Mouse (Mus musculus) lung, postnatal 0 days (tissue): ENCODE measurements around the gene Ccdc124. TPM values are rescaled to one million over a fixed set of nuclear protein-coding genes. Genes with fewer than 3 reads are reported as not detected.
A peak's percentile ranks its signal among the peaks of the same experiment; 100 is the strongest.

Experiments used
- ATAC-seq: fragments of 200-750 bp; cut with Nextera tagmentation; 2 replicates; pipeline ENCODE4 v1.8.0; 2017; ENCODE audit warnings: moderate library complexity
- DNase-seq: peaks from one replicate; pipeline ENCODE4 v3.0.0-alpha.2; 2016; ENCODE audit warnings: low spot score
- H3K27ac ChIP-seq: fragments of 300-500 bp; sonication (generic); 2 replicates; pipeline ENCODE4 v1.5.1; 2014; ENCODE audit warnings: antibody characterized with exemption, mild to moderate bottlenecking, low read length, mixed read lengths
- H3K27me3 ChIP-seq: fragments of 300-500 bp; sonication (generic); replicated peaks from 2 replicates; pipeline ENCODE4 v1.6.1; 2014; ENCODE audit warnings: low read length, mixed read lengths; ENCODE audit not compliant: insufficient read depth
- H3K36me3 ChIP-seq: fragments of 300-500 bp; sonication (generic); 2 replicates; pipeline ENCODE4 v1.6.1; 2014; ENCODE audit warnings: low read length, mixed read lengths; ENCODE audit not compliant: insufficient read depth
- H3K4me1 ChIP-seq: fragments of 300-500 bp; sonication (generic); 2 replicates; pipeline ENCODE4 v1.6.1; 2014; ENCODE audit warnings: antibody characterized with exemption, low read depth, low read length, mixed read lengths; ENCODE audit not compliant: insufficient read depth
- H3K4me2 ChIP-seq: fragments of 300-500 bp; sonication (generic); replicated peaks from 2 replicates; pipeline ENCODE4 v1.6.1; 2014; ENCODE audit warnings: low read depth, mild to moderate bottlenecking, low read length, moderate library complexity, mixed read lengths
- H3K4me3 ChIP-seq: fragments of 300-500 bp; sonication (generic); 2 replicates; pipeline ENCODE4 v1.5.1; 2014; ENCODE audit warnings: low read depth, low read length
- H3K9ac ChIP-seq: fragments of 300-500 bp; sonication (generic); replicated peaks from 2 replicates; pipeline ENCODE4 v1.6.1; 2014; ENCODE audit warnings: low read depth, mild to moderate bottlenecking
- H3K9me3 ChIP-seq: fragments of 300-500 bp; sonication (generic); 2 replicates; pipeline ENCODE4 v1.6.1; 2016; ENCODE audit warnings: low read length, mixed read lengths
- CTCF ChIP-seq: IDR thresholded peaks from 2 replicates; pipeline ENCODE4 v1.5.1; 2016; ENCODE audit warnings: antibody characterized with exemption, mild to moderate bottlenecking
- EP300 ChIP-seq: IDR thresholded peaks from 2 replicates; pipeline ENCODE4 v1.6.1; 2016; ENCODE audit warnings: antibody characterized with exemption, mild to moderate bottlenecking, control low read depth
- WGBS: fragments of 180-500 bp; shearing (Covaris S2); extraction: QIAGEN DNeasy Blood & Tissue Kit; methylation state at CpG from one replicate; pipeline ENCODE4 v1.1.7; 2014; 5-methylcytosine and 5-hydroxymethylcytosine counted together
- polyA plus RNA-seq: library from polyadenylated mRNA; unstranded; fragments of >200 nt; fragmentation: Nextera tagmentation; extraction: Ambion mirVana; gene quantifications from 2 replicates; pipeline ENCODE4 v1.2.1, GENCODE M21; 2015

Gene Ccdc124
- polyA plus RNA-seq, 1 experiment from 2014 or later = 68.5 TPM

GRCm38 (mm10) chr8:70902211-70902610 lies 28.5 kb upstream of the Ccdc124 start:
- DNase-seq (no peak), ATAC-seq (no peak)
- H3K36me3 ChIP-seq = no peaks in the 10 kb centered on the region
- no peak for TF ChIP-seq EP300
- no peak for TF ChIP-seq CTCF
- H3K4me2 ChIP-seq = no peak overlapping the region
- H3K9me3 ChIP-seq = no peaks in the 10 kb centered on the region
- no peak overlapping the region for H3K9ac ChIP-seq
- H3K4me1 ChIP-seq = peaks cover 7% of the 10 kb centered on the region
- H3K27me3 ChIP-seq = no peaks in the 10 kb centered on the region
- H3K4me3 ChIP-seq = no peak overlapping the region
- no peak overlapping the region for H3K27ac ChIP-seq
- 27% methylated on average over 5 of the region's 5 CpGs for WGBS

GRCm38 (mm10) chr8:70900872-70901387 lies 27.2 kb upstream of the Ccdc124 start:
- Histone ChIP-seq H3K9ac (no peak overlapping the region), H3K36me3 (no peaks in the 10 kb centered on the region), H3K27me3 (no peaks in the 10 kb centered on the region), H3K4me3 (no peak overlapping the region), H3K4me2 (no peak overlapping the region), H3K27ac (no peak overlapping the region), H3K9me3 (no peaks in the 10 kb centered on the region), H3K4me1 (peaks cover 7% of the 10 kb centered on the region; the same call in 1 of the 2 replicates)
- ATAC-seq (no peak), DNase-seq (no peak)
- no peak for TF ChIP-seq EP300
- 64% methylated on average over 2 of the region's 2 CpGs for WGBS

- 80% methylated on average over 2 of the region's 2 CpGs for WGBS
- TF ChIP-seq EP300 (no peak), CTCF (no peak)
- Histone ChIP-seq H3K9ac (no peak overlapping the region), H3K4me2 (no peak overlapping the region), H3K9me3 (no peaks in the 10 kb centered on the region), H3K4me3 (no peak overlapping the region), H3K27ac (no peak overlapping the region), H3K36me3 (peaks cover 10% of the 10 kb centered on the region), H3K27me3 (no peaks in the 10 kb centered on the region), H3K4me1 (peaks cover 7% of the 10 kb centered on the region; the same call in 1 of the 2 replicates)
- DNase-seq = no peak
- no peak for ATAC-seq
Observed at GRCm38 (mm10) chr8:70899226-70899625, 25.5 kb upstream of the Ccdc124 start.

GRCm38 (mm10) chr8:70898661-70899198 lies 25.0 kb upstream of the Ccdc124 start:
- H3K4me2 ChIP-seq = no peak overlapping the region

GRCm38 (mm10) chr8:70897681-70898413 lies 24.1 kb upstream of the Ccdc124 start:
- TF ChIP-seq EP300 (no peak), CTCF (peak; percentile 99)
- peaks cover 6% of the 10 kb centered on the region; the same call in 1 of the 2 replicates for H3K27me3 ChIP-seq
- peaks cover 7% of the 10 kb centered on the region; the same call in 1 of the 2 replicates for H3K4me1 ChIP-seq
- H3K9ac ChIP-seq = peak overlapping the region; percentile 48
- no peaks in the 10 kb centered on the region for H3K9me3 ChIP-seq
- peak overlapping the region; percentile 52 for H3K4me2 ChIP-seq
- under 1% methylated on average over 20 of the region's 20 CpGs for WGBS
- H3K36me3 ChIP-seq = peaks cover 11% of the 10 kb centered on the region
- ATAC-seq (peak; percentile 59), DNase-seq (peak; percentile 85)
- peak overlapping the region; percentile 68 for H3K4me3 ChIP-seq
- H3K27ac ChIP-seq = peak overlapping the region; percentile 72

More at GRCm38 (mm10) chr8:70898661-70899198, 25.0 kb upstream of the Ccdc124 start:
- no peaks in the 10 kb centered on the region for H3K27me3 ChIP-seq
- 46% methylated on average over 2 of the region's 2 CpGs for WGBS
- no peak overlapping the region for H3K4me3 ChIP-seq
- H3K9ac ChIP-seq = no peak overlapping the region
- H3K4me1 ChIP-seq = peaks cover 7% of the 10 kb centered on the region; the same call in 1 of the 2 replicates
- H3K27ac ChIP-seq = no peak overlapping the region
- TF ChIP-seq EP300 = no peak
- no peak for TF ChIP-seq CTCF
- DNase-seq = no peak
- no peaks in the 10 kb centered on the region for H3K9me3 ChIP-seq
- peaks cover 11% of the 10 kb centered on the region for H3K36me3 ChIP-seq
- no peak for ATAC-seq

GRCm38 (mm10) chr8:70897021-70897680 lies 23.4 kb upstream of the Ccdc124 start, which contains the start of gene Rpl18a:
Gene Rpl18a, minus strand, starts transcription at chr8:70897412.
- H3K27me3 ChIP-seq = peaks cover 13% of the 10 kb centered on the region
- ATAC-seq (peak; percentile 99), DNase-seq (peak; percentile 100)
- H3K36me3 ChIP-seq = peaks cover 11% of the 10 kb centered on the region
- TF ChIP-seq EP300 (no peak), CTCF (peak; percentile 40)
- H3K4me3 ChIP-seq = peak within 1 kb of the TSS; percentile 68
- under 1% methylated on average over 49 of the region's 60 CpGs for WGBS
- H3K9me3 ChIP-seq = no peaks in the 10 kb centered on the region
- peak within 1 kb of the TSS; percentile 72 for H3K27ac ChIP-seq
- peaks cover 12% of the 10 kb centered on the region; the same call in 1 of the 2 replicates for H3K4me1 ChIP-seq
- peak within 1 kb of the TSS; percentile 79 for H3K4me2 ChIP-seq
- peak within 1 kb of the TSS; percentile 87 for H3K9ac ChIP-seq
